Mouse (Mus musculus): ENCODE measurements around the gene Efcc1.

GRCm38 (mm10) chr6:87748531-87748930 lies 17.9 kb downstream of the Efcc1 start:
- TF ChIP-seq POLR2A (IDR thresholded peaks at IDR 0.05; ENCODE audit: insufficient read depth, low read length), result no peak
- no peak for TF ChIP-seq EP300 (IDR thresholded peaks at IDR 0.05; ENCODE audit: insufficient read depth, low read depth, low read length)
